ENCODE assay signal across 12 mouse cellular contexts in the genomic region with DNA sequence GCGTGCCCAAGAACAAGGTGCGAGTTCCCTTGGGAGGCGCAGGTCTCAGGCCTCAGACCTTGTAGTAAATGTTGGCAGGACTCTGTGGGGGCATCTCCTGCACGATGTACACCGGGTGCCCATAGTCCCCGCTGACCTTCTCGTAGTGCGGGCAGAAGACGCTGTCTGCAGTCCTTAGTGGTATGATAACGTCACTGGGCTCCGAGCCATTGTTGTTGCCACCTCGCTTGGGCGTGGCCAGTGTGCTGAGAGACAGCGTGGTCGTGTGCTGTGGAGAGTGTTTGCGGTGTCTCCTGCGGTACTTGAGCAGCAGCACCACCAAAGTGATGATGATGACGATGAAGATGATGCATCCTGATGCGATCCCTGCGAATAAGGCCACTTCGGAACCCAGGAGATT. TPM values are rescaled to one million over a fixed set of nuclear protein-coding genes. Genes with fewer than 3 reads are reported as not detected.
A peak's percentile ranks its signal among the peaks of the same experiment; 100 is the strongest.
DNase-seq lines count a peak whose midpoint lies in the region; ATAC-seq lines count a peak whose summit lies in the region.
"Had no signal": no experiment of that assay in that cellular context is flagged by ENCODE, and none has a peak within 500 bp of the region (broad histone marks: within the 10 kb centered on the region; RNA-seq: fewer than 3 reads in every experiment).

No protein-coding gene starts in this region.

- H3K27ac ChIP-seq in intestine, embryonic 15.5 days, result no peak overlapping the region
- H3K27ac ChIP-seq in intestine, embryonic 16.5 days (ENCODE audit: low read length), result no peak overlapping the region
- H3K27ac ChIP-seq in limb, embryonic 11.5 days (replicated peaks; ENCODE audit: low read depth, low read length), result peak overlapping the region; percentile 58; the same call in 1 of the 2 replicates

- 0 out of 2 replicates have a peak, but pooled peaks have one; percentile 35 for ATAC-seq in intestine, embryonic 15.5 days
- ATAC-seq in intestine, embryonic 16.5 days, result no peak
- ATAC-seq in limb, embryonic 11.5 days (ENCODE audit: insufficient number of reproducible peaks, low FRiP score, low TSS enrichment, low read depth), result no peak

- H3K4me1 ChIP-seq in intestine, embryonic 15.5 days (replicated peaks), result 0 out of 2 replicates have a peak, but pooled peaks cover 2% of the 10 kb centered on the region
- no peaks in the 10 kb centered on the region for H3K4me1 ChIP-seq in intestine, embryonic 16.5 days (ENCODE audit: control insufficient read depth, insufficient read depth, low read length)
- peaks cover 14% of the 10 kb centered on the region for H3K4me1 ChIP-seq in limb, embryonic 11.5 days (ENCODE audit: control insufficient read depth, insufficient read depth, low read length)

- DNase-seq in 3134 (ENCODE audit: extremely low read depth, insufficient read length, low spot score) (peak; percentile 18), liver (no peak)
- DNase-seq in brain, adult 2 months (ENCODE audit: low read depth, low spot score), result peak; percentile 57
- no peak for DNase-seq in limb, embryonic 11.5 days (ENCODE audit: low spot score)
- no peak for DNase-seq in cerebellum, adult 9-10 months
- DNase-seq in frontal cortex, adult 2 months (ENCODE audit: extremely low spot score in 1 of 2, low spot score in 1 of 2), result no peak
- DNase-seq: adrenal gland, postnatal 10 days; heart, postnatal 10 days; kidney, postnatal 25 days had no signal

- H3K4me3 ChIP-seq in intestine, embryonic 15.5 days (replicated peaks), result no peak overlapping the region
- H3K4me3 ChIP-seq in intestine, embryonic 16.5 days (ENCODE audit: low read length), result no peak overlapping the region
- no peak overlapping the region for H3K4me3 ChIP-seq in limb, embryonic 11.5 days (ENCODE audit: low read depth, low read length)

- WGBS in intestine, embryonic 15.5 days, result 92% methylated on average over 21 of the region's 21 CpGs
- 90% methylated on average over 21 of the region's 21 CpGs for WGBS in intestine, embryonic 16.5 days
- WGBS in limb, embryonic 11.5 days, result 95% methylated on average over 21 of the region's 21 CpGs

- H3K9ac ChIP-seq in intestine, embryonic 15.5 days, result no peak overlapping the region
- no peak overlapping the region for H3K9ac ChIP-seq in intestine, embryonic 16.5 days (ENCODE audit: low read depth, low read length)
- peak overlapping the region; percentile 5; the same call in 1 of the 2 replicates for H3K9ac ChIP-seq in limb, embryonic 11.5 days (ENCODE audit: low read length)

- H3K9me3 ChIP-seq in intestine, embryonic 15.5 days, result no peaks in the 10 kb centered on the region
- H3K9me3 ChIP-seq in intestine, embryonic 16.5 days (ENCODE audit: control insufficient read depth, low read length), result no peaks in the 10 kb centered on the region
- H3K9me3 ChIP-seq in limb, embryonic 11.5 days (ENCODE audit: control insufficient read depth, low read length), result no peaks in the 10 kb centered on the region

- H3K27me3 ChIP-seq in intestine, embryonic 15.5 days (replicated peaks), result no peaks in the 10 kb centered on the region
- H3K27me3 ChIP-seq in intestine, embryonic 16.5 days (replicated peaks; ENCODE audit: control insufficient read depth, insufficient read depth, low read length), result no peaks in the 10 kb centered on the region
- no peaks in the 10 kb centered on the region for H3K27me3 ChIP-seq in limb, embryonic 11.5 days (ENCODE audit: control insufficient read depth, insufficient read depth, low read length)
- H3K27me3 ChIP-seq: CH12.LX had no signal

- H3K36me3 ChIP-seq in intestine, embryonic 15.5 days, result 0 out of 2 replicates have a peak, but pooled peaks cover 13% of the 10 kb centered on the region
- H3K36me3 ChIP-seq in intestine, embryonic 16.5 days (ENCODE audit: control insufficient read depth, insufficient read depth, low read length), result peaks cover 11% of the 10 kb centered on the region; the same call in 1 of the 2 replicates
- peaks cover 3% of the 10 kb centered on the region; the same call in 1 of the 2 replicates for H3K36me3 ChIP-seq in limb, embryonic 11.5 days (ENCODE audit: control insufficient read depth, insufficient read depth, low read length)

- no peak overlapping the region for H3K4me2 ChIP-seq in intestine, embryonic 15.5 days (replicated peaks)
- H3K4me2 ChIP-seq in intestine, embryonic 16.5 days (ENCODE audit: low read depth, low read length), result no peak overlapping the region
- no peak overlapping the region for H3K4me2 ChIP-seq in limb, embryonic 11.5 days (ENCODE audit: low read depth, severe bottlenecking)

RNA-seq across cellular contexts. Expression of gene Efnb2, which starts 40.5 kb away (rescaled TPM):
- polyA plus RNA-seq in intestine, embryonic 15.5 days (2015; fragmentation: Nextera tagmentation; extraction: Ambion mirVana), result 14.1 TPM in 2 replicates
- 4.9 and 8.6 TPM in 2 replicates for polyA plus RNA-seq in intestine, embryonic 16.5 days (2015; fragmentation: Nextera tagmentation; extraction: Ambion mirVana)
- polyA plus RNA-seq in limb, embryonic 11.5 days (2014; fragmentation: Nextera tagmentation; extraction: Ambion mirVana), result 26.3 and 31.1 TPM in 2 replicates
- polyA plus RNA-seq in frontal cortex, adult 2 months (2012; rRNA removed), result 26.4 and 41.4 TPM in 2 replicates

Comparison
In these comparisons a context has a peak if more than half of its experiments do, and no peak if none do; other contexts are left out.
1. DNase-seq: peak in 3134 (single experiment) and brain, adult 2 months (single experiment); none in limb, embryonic 11.5 days (single experiment), liver (single experiment), cerebellum, adult 9-10 months (single experiment) and frontal cortex, adult 2 months (0 of 2).